Mouse (Mus musculus) cortical plate, adult 2 months (tissue): ENCODE data around the gene 4933415A04Rik.

Experiments
- CTCF ChIP-seq: fragments of 200-500 bp; IDR thresholded peaks from 2 replicates; pipeline ENCODE4 v1.5.1; 2011; ENCODE audit warnings: mild to moderate bottlenecking, control low read depth, low read length; ENCODE audit not compliant: insufficient read depth; ENCODE audit errors: extremely low read depth
- POLR2A ChIP-seq: fragments of 200-500 bp; IDR thresholded peaks from 2 replicates; pipeline ENCODE4 v1.6.1; 2011; ENCODE audit warnings: mild to moderate bottlenecking, low read length, control low read depth; ENCODE audit not compliant: insufficient read depth; ENCODE audit errors: extremely low read depth

DNA sequence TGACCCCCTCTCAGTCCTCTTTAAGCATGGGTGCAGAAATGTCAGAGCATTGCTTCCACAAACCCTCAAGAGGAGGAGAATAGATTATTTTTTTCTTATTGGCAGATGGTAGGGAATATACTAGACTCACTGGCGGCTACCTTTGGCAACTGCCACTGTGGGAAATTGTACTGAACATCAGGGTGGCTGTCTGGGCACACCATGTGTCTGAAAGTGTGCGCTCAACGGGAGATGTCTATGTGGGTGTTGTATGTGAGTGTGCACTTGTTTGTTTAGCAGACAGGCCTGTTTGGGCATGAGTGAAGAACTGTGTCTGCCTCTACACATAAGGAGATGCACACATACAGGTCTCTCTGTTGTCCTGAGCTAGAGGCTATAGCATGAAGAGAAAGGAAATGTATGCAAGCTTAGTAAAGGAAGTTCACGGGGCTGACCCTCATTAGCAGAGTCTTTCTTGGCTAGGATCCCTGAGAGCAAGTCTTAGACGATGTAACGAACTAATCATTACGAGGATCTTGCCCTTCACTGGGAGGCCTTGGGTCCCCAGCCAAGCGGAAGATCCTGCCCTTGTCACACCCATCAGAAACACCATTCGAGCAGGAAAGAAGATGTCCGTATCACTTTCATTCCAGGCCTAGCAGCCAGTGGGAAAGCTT, 23.3 kb downstream of the 4933415A04Rik start:
- no peak for TF ChIP-seq CTCF
- TF ChIP-seq POLR2A: no peak
